ENCODE assay signal across 8 mouse cellular contexts in the genomic region with DNA sequence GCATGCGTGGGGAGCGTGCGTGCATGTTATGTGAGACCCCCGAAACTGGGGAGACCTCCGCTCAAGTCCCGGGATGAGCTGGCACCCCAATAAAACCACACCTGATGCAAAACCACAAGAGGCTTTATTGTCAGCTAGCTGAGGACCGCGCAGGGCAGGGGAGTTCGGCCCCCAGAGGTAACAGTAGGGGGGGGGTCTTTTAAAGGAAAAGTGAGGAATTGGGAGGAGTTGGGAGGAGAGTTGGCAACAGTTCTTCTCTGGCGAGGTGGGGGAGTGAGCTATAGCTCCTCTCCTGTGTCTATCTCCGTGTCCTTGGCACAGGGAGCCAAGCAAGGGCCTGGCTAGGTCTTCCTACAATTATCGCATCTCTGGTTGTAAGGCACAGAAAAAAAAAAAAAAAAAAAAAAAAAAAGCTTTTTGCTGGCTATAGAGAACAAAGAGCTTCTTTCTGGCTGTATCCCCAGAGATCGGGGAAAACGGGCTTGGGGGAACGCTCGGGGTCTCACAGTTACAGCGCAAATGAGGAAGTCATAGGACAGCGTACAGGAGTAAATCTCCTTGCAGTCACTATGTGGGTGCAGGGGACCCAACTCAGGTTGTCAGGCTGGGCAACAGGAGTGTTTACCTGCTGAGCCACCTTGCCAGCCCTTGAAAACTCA. TPM values are rescaled to one million over a fixed set of nuclear protein-coding genes. Genes with fewer than 3 reads are reported as not detected.
DNase-seq lines count a peak whose midpoint lies in the region; ATAC-seq and TF ChIP-seq lines count a peak whose summit lies in the region.

No protein-coding gene starts in this region.

- peak overlapping the region; percentile 90 for H3K9ac ChIP-seq in ES-Bruce4 (ENCODE audit: low read depth, poor library complexity, severe bottlenecking)
- H3K9ac ChIP-seq in heart, postnatal 0 days (replicated peaks; ENCODE audit: low read depth, low read length), result 0 out of 2 replicates have a peak overlapping the region, but pooled peaks have one; percentile 12
- H3K9ac ChIP-seq in limb, embryonic 12.5 days (replicated peaks), result peak overlapping the region; percentile 86

- peak overlapping the region; percentile 74 for H3K4me3 ChIP-seq in erythroblast, embryonic 14.5 days (replicated peaks)
- H3K4me3 ChIP-seq in ES-Bruce4 (ENCODE audit: low read depth, low read length), result peak overlapping the region; percentile 61
- H3K4me3 ChIP-seq in heart, postnatal 0 days (ENCODE audit: low read depth, low read length), result peak overlapping the region; percentile 71
- peak overlapping the region; percentile 68 for H3K4me3 ChIP-seq in limb, embryonic 12.5 days (replicated peaks)

- H3K4me2 ChIP-seq in heart, postnatal 0 days (ENCODE audit: low read depth, low read length), result peak overlapping the region; percentile 86
- H3K4me2 ChIP-seq in limb, embryonic 12.5 days, result peak overlapping the region; percentile 90

- H3K4me1 ChIP-seq in erythroblast, embryonic 14.5 days (ENCODE audit: control insufficient read depth), result peaks cover 26% of the 10 kb centered on the region
- H3K4me1 ChIP-seq in ES-Bruce4 (ENCODE audit: control insufficient read depth, insufficient read depth, low read length), result no peaks in the 10 kb centered on the region
- peaks cover 4% of the 10 kb centered on the region for H3K4me1 ChIP-seq in heart, postnatal 0 days (ENCODE audit: control insufficient read depth, insufficient read depth)
- H3K4me1 ChIP-seq in limb, embryonic 12.5 days (replicated peaks), result peaks cover 14% of the 10 kb centered on the region

- H3K27me3 ChIP-seq in erythroblast, embryonic 14.5 days (ENCODE audit: control insufficient read depth), result no peaks in the 10 kb centered on the region
- H3K27me3 ChIP-seq in ES-Bruce4 (ENCODE audit: control insufficient read depth, insufficient read depth, low read length, poor library complexity, severe bottlenecking), result no peaks in the 10 kb centered on the region
- H3K27me3 ChIP-seq in heart, postnatal 0 days (ENCODE audit: control insufficient read depth, insufficient read depth, low read length), result no peaks in the 10 kb centered on the region
- no peaks in the 10 kb centered on the region for H3K27me3 ChIP-seq in limb, embryonic 12.5 days

- TF ChIP-seq POLR2A in ES-Bruce4 (IDR thresholded peaks at IDR 0.05; ENCODE audit: insufficient read depth, low read length), result no peak

- no peaks in the 10 kb centered on the region for H3K9me3 ChIP-seq in erythroblast, embryonic 14.5 days (ENCODE audit: control insufficient read depth, low read length)
- no peaks in the 10 kb centered on the region; the same call in 1 of the 2 replicates for H3K9me3 ChIP-seq in ES-Bruce4 (replicated peaks; ENCODE audit: control insufficient read depth, insufficient read depth, low read length, poor library complexity, severe bottlenecking)
- no peaks in the 10 kb centered on the region for H3K9me3 ChIP-seq in heart, postnatal 0 days (replicated peaks; ENCODE audit: control insufficient read depth, low read length)
- no peaks in the 10 kb centered on the region for H3K9me3 ChIP-seq in limb, embryonic 12.5 days

- H3K36me3 ChIP-seq in erythroblast, embryonic 14.5 days (ENCODE audit: control insufficient read depth), result peaks cover 22% of the 10 kb centered on the region
- peaks cover 5% of the 10 kb centered on the region for H3K36me3 ChIP-seq in ES-Bruce4 (ENCODE audit: control insufficient read depth, insufficient read depth, low read length, poor library complexity, severe bottlenecking)
- H3K36me3 ChIP-seq in heart, postnatal 0 days (replicated peaks; ENCODE audit: control insufficient read depth, insufficient read depth, low read length), result peaks cover 20% of the 10 kb centered on the region
- peaks cover 53% of the 10 kb centered on the region for H3K36me3 ChIP-seq in limb, embryonic 12.5 days

- 2% methylated on average over 18 of the region's 18 CpGs for WGBS in heart, postnatal 0 days
- WGBS in limb, embryonic 12.5 days, result 2% methylated on average over 18 of the region's 18 CpGs

- DNase-seq in embryo, embryonic 10 days (ENCODE audit: low spot score), result peak; percentile 20
- no peak for DNase-seq in heart, postnatal 0 days (ENCODE audit: low spot score)
- DNase-seq in neural tube, embryonic 10.5 days (ENCODE audit: extremely low spot score, low spot score), result peak; percentile 43
- DNase-seq in spleen, adult 12 weeks (ENCODE audit: low spot score), result no peak

- no peak for TF ChIP-seq CTCF in ES-Bruce4 (IDR thresholded peaks at IDR 0.05; ENCODE audit: low read depth, low read length)
- no peak for TF ChIP-seq CTCF in heart, postnatal 0 days (IDR thresholded peaks at IDR 0.05; ENCODE audit: low read depth)

- no peak overlapping the region for H3K27ac ChIP-seq in ES-Bruce4 (ENCODE audit: insufficient read depth, low read length)
- H3K27ac ChIP-seq in heart, postnatal 0 days (ENCODE audit: low read depth), result no peak overlapping the region
- peak overlapping the region; percentile 97 for H3K27ac ChIP-seq in limb, embryonic 12.5 days

- no peak for TF ChIP-seq EP300 in ES-Bruce4 (IDR thresholded peaks at IDR 0.05; ENCODE audit: insufficient read depth, low read depth, low read length)
- TF ChIP-seq EP300 in heart, postnatal 0 days (IDR thresholded peaks at IDR 0.05; ENCODE audit: low read depth), result no peak

- no peak for ATAC-seq in erythroblast, adult 5-6 weeks (replicated peaks; ENCODE audit: low FRiP score, poor library complexity, severe bottlenecking)
- 0 out of 2 replicates have a peak, but pooled peaks have one; percentile 13 for ATAC-seq in heart, postnatal 0 days (ENCODE audit: insufficient read depth, low read depth)
- peak; percentile 20 for ATAC-seq in limb, embryonic 12.5 days (ENCODE audit: insufficient number of reproducible peaks, insufficient read depth, low FRiP score, low TSS enrichment, low read depth)

RNA-seq across cellular contexts. Expression of a gene that starts 1.1 kb away (rescaled TPM):
- 0.12 TPM in 1 of 2 replicates, not detected in the other for polyA plus RNA-seq in erythroblast, embryonic 14.5 days (2012)
- total RNA-seq in erythroblast, adult 5-6 weeks (2015; ENCODE audit: low replicate concordance), result 1.2 and 2.1 TPM in 2 replicates
- 0.77 and 4.0 TPM in 2 replicates for total RNA-seq in erythroblast, adult 5-6 weeks (2017; ENCODE audit: low replicate concordance)
- polyA plus RNA-seq in ES-Bruce4 (2011; ENCODE audit: insufficient read depth, insufficient read length, low read depth, missing spikeins), result 5.6 and 9.0 TPM in 2 replicates
- total RNA-seq in heart, postnatal 0 days (2014; rRNA removed; ENCODE audit: low replicate concordance), result 3.4 and 14.6 TPM in 2 replicates
- polyA plus RNA-seq in heart, postnatal 0 days (2015; fragmentation: Nextera tagmentation; extraction: Ambion mirVana), result 6.7 and 6.8 TPM in 2 replicates
- 57.6 and 61.1 TPM in 2 replicates for polyA plus RNA-seq in limb, embryonic 12.5 days (2016; fragmentation: Nextera tagmentation; extraction: Ambion mirVana)

RNA-seq across cellular contexts. Expression of a gene that starts 16.5 kb away (rescaled TPM):
- polyA plus RNA-seq in erythroblast, embryonic 14.5 days (2012), result 0.07 TPM in 1 of 2 replicates, not detected in the other
- total RNA-seq in erythroblast, adult 5-6 weeks (2015; ENCODE audit: low replicate concordance), result 1.0 TPM in 1 of 2 replicates, not detected in the other
- 0.34 and 1.3 TPM in 2 replicates for total RNA-seq in erythroblast, adult 5-6 weeks (2017; ENCODE audit: low replicate concordance)
- polyA plus RNA-seq in ES-Bruce4 (2011; ENCODE audit: insufficient read depth, insufficient read length, low read depth, missing spikeins), result 4.7 and 5.3 TPM in 2 replicates
- total RNA-seq in heart, postnatal 0 days (2014; rRNA removed; ENCODE audit: low replicate concordance), result 0.95 and 4.1 TPM in 2 replicates
- polyA plus RNA-seq in heart, postnatal 0 days (2015; fragmentation: Nextera tagmentation; extraction: Ambion mirVana), result 2.8 and 2.9 TPM in 2 replicates
- 15.6 and 15.9 TPM in 2 replicates for polyA plus RNA-seq in limb, embryonic 12.5 days (2016; fragmentation: Nextera tagmentation; extraction: Ambion mirVana)

RNA-seq across cellular contexts. Expression of a gene that starts 29.7 kb away (rescaled TPM):
- polyA plus RNA-seq in erythroblast, embryonic 14.5 days (2012), result not detected in 2 replicates
- total RNA-seq in erythroblast, adult 5-6 weeks (2015; ENCODE audit: low replicate concordance), result not detected in 2 replicates
- 0.70 TPM in 1 of 2 replicates, not detected in the other for total RNA-seq in erythroblast, adult 5-6 weeks (2017; ENCODE audit: low replicate concordance)
- 8.5 and 14.3 TPM in 2 replicates for polyA plus RNA-seq in ES-Bruce4 (2011; ENCODE audit: insufficient read depth, insufficient read length, low read depth, missing spikeins)
- total RNA-seq in heart, postnatal 0 days (2014; rRNA removed; ENCODE audit: low replicate concordance), result 6.8 and 7.8 TPM in 2 replicates
- polyA plus RNA-seq in heart, postnatal 0 days (2015; fragmentation: Nextera tagmentation; extraction: Ambion mirVana), result 4.1 and 5.0 TPM in 2 replicates
- 10.0 and 12.0 TPM in 2 replicates for polyA plus RNA-seq in limb, embryonic 12.5 days (2016; fragmentation: Nextera tagmentation; extraction: Ambion mirVana)

RNA-seq across cellular contexts. Expression of a gene that starts 33.8 kb away (rescaled TPM):
- not detected in 2 replicates for polyA plus RNA-seq in erythroblast, embryonic 14.5 days (2012)
- total RNA-seq in erythroblast, adult 5-6 weeks (2015; ENCODE audit: low replicate concordance), result not detected in 2 replicates
- total RNA-seq in erythroblast, adult 5-6 weeks (2017; ENCODE audit: low replicate concordance), result not detected in 2 replicates
- not detected in 2 replicates for polyA plus RNA-seq in ES-Bruce4 (2011; ENCODE audit: insufficient read depth, insufficient read length, low read depth, missing spikeins)
- not detected in 2 replicates for total RNA-seq in heart, postnatal 0 days (2014; rRNA removed; ENCODE audit: low replicate concordance)
- polyA plus RNA-seq in heart, postnatal 0 days (2015; fragmentation: Nextera tagmentation; extraction: Ambion mirVana), result 0.14 TPM in 1 of 2 replicates, not detected in the other
- polyA plus RNA-seq in limb, embryonic 12.5 days (2016; fragmentation: Nextera tagmentation; extraction: Ambion mirVana), result 0.25 TPM in 1 of 2 replicates, not detected in the other

RNA-seq across cellular contexts. Expression of a gene that starts 45.4 kb away (rescaled TPM):
- not detected in 2 replicates for polyA plus RNA-seq in erythroblast, embryonic 14.5 days (2012)
- 2.9 TPM in 1 of 2 replicates, not detected in the other for total RNA-seq in erythroblast, adult 5-6 weeks (2015; ENCODE audit: low replicate concordance)
- total RNA-seq in erythroblast, adult 5-6 weeks (2017; ENCODE audit: low replicate concordance), result not detected in 2 replicates
- 0.36 TPM in 1 of 2 replicates, not detected in the other for polyA plus RNA-seq in ES-Bruce4 (2011; ENCODE audit: insufficient read depth, insufficient read length, low read depth, missing spikeins)
- total RNA-seq in heart, postnatal 0 days (2014; rRNA removed; ENCODE audit: low replicate concordance), result 1.1 and 2.5 TPM in 2 replicates
- 1.1 and 1.5 TPM in 2 replicates for polyA plus RNA-seq in heart, postnatal 0 days (2015; fragmentation: Nextera tagmentation; extraction: Ambion mirVana)
- 4.2 and 4.8 TPM in 2 replicates for polyA plus RNA-seq in limb, embryonic 12.5 days (2016; fragmentation: Nextera tagmentation; extraction: Ambion mirVana)

Comparison
In these comparisons a context has a peak if more than half of its experiments do, and no peak if none do; other contexts are left out.
1. H3K9ac ChIP-seq: peak in every context shown above with its lines; median percentile 90 in ES-Bruce4; 86 in limb, embryonic 12.5 days; 12 in heart, postnatal 0 days.
2. DNase-seq: peak in embryo, embryonic 10 days (single experiment) and neural tube, embryonic 10.5 days (single experiment); none in heart, postnatal 0 days (single experiment) and spleen, adult 12 weeks (single experiment).
3. Peak in every context shown above with its lines, with median percentiles within 50 percentile points of each other: H3K4me3 ChIP-seq.